In genomic region chr8:46801153-46801684, GRCm38 (mm10) we compare ENCODE assay signal across 23 mouse cellular contexts.
DNase-seq lines count a peak whose midpoint lies in the region; ATAC-seq and TF ChIP-seq lines count a peak whose summit lies in the region.
"Had no signal": no experiment of that assay in that cellular context is flagged by ENCODE, and none has a peak within 500 bp of the region (broad histone marks: within the 10 kb centered on the region; RNA-seq: fewer than 3 reads in every experiment).

No protein-coding gene starts in this region.

- H3K27ac ChIP-seq in layer of hippocampus, adult 2 months = 0 out of 2 replicates have a peak overlapping the region, but pooled peaks have one; percentile 0
- H3K27ac ChIP-seq in liver, embryonic 11.5 days (ENCODE audit: low read depth, low read length) = no peak overlapping the region
- peak overlapping the region; percentile 23; the same call in 1 of the 2 replicates for H3K27ac ChIP-seq in stomach, embryonic 15.5 days
- H3K27ac ChIP-seq: embryonic facial prominence, embryonic 12.5 days; forebrain, embryonic 15.5 days; heart, embryonic 15.5 days; hindbrain, postnatal 0 days; left cerebral cortex, adult 2 months; limb, embryonic 12.5 days; midbrain, embryonic 12.5 days; neural tube, embryonic 15.5 days had no signal

- H3K36me3 ChIP-seq in liver, embryonic 11.5 days (ENCODE audit: control insufficient read depth, insufficient read depth, low read length) = 0 out of 2 replicates have a peak, but pooled peaks cover 2% of the 10 kb centered on the region
- H3K36me3 ChIP-seq in stomach, embryonic 15.5 days = peaks cover 4% of the 10 kb centered on the region

- H3K4me2 ChIP-seq in liver, embryonic 11.5 days = no peak overlapping the region
- no peak overlapping the region for H3K4me2 ChIP-seq in stomach, embryonic 15.5 days
- H3K4me2 ChIP-seq: embryonic facial prominence, embryonic 12.5 days; forebrain, embryonic 15.5 days; heart, embryonic 15.5 days; limb, embryonic 12.5 days; midbrain, embryonic 12.5 days; neural tube, embryonic 15.5 days had no signal

- peaks cover 9% of the 10 kb centered on the region for H3K4me1 ChIP-seq in liver, embryonic 11.5 days (replicated peaks; ENCODE audit: control insufficient read depth, insufficient read depth, low read length)
- no peaks in the 10 kb centered on the region for H3K4me1 ChIP-seq in stomach, embryonic 15.5 days
- H3K4me1 ChIP-seq: embryonic facial prominence, embryonic 12.5 days; forebrain, embryonic 15.5 days; limb, embryonic 12.5 days; midbrain, embryonic 12.5 days; neural tube, embryonic 15.5 days had no signal

- H3K9me3 ChIP-seq in liver, embryonic 11.5 days (ENCODE audit: control insufficient read depth, low read length) = no peaks in the 10 kb centered on the region
- H3K9me3 ChIP-seq in stomach, embryonic 15.5 days = no peaks in the 10 kb centered on the region
- H3K9me3 ChIP-seq: embryonic facial prominence, embryonic 12.5 days; forebrain, embryonic 15.5 days; heart, embryonic 15.5 days; limb, embryonic 12.5 days; midbrain, embryonic 12.5 days had no signal

- TF ChIP-seq CTCF in layer of hippocampus, adult 2 months (conservative IDR thresholded peaks at IDR 0.05) = no peak

- 10% methylated on average over 1 of the region's 1 CpGs for WGBS in liver, embryonic 11.5 days
- 33% methylated on average over 1 of the region's 1 CpGs for WGBS in stomach, embryonic 15.5 days

- H3K27me3 ChIP-seq in liver, embryonic 11.5 days (replicated peaks; ENCODE audit: control insufficient read depth, insufficient read depth, low read length) = no peaks in the 10 kb centered on the region
- H3K27me3 ChIP-seq in stomach, embryonic 15.5 days (replicated peaks) = no peaks in the 10 kb centered on the region
- H3K27me3 ChIP-seq: embryonic facial prominence, embryonic 12.5 days; forebrain, embryonic 15.5 days; heart, embryonic 15.5 days; limb, embryonic 12.5 days; midbrain, embryonic 12.5 days; neural tube, embryonic 15.5 days had no signal

- no peak overlapping the region for H3K4me3 ChIP-seq in layer of hippocampus, adult 2 months
- H3K4me3 ChIP-seq in liver, embryonic 11.5 days (ENCODE audit: low read depth, low read length) = no peak overlapping the region
- H3K4me3 ChIP-seq in stomach, embryonic 15.5 days (replicated peaks) = no peak overlapping the region
- H3K4me3 ChIP-seq: embryonic facial prominence, embryonic 12.5 days; forebrain, embryonic 15.5 days; heart, embryonic 15.5 days; left cerebral cortex, adult 2 months; limb, embryonic 12.5 days; midbrain, embryonic 12.5 days; myocyte; neural tube, embryonic 15.5 days had no signal

- DNase-seq in layer of hippocampus, adult 2 months (ENCODE audit: low spot score in 2 of 2) = no peak
- DNase-seq in layer of hippocampus, postnatal 10 days (ENCODE audit: low spot score in 2 of 2) = no peak
- peak; percentile 8 for DNase-seq in adipocyte (ENCODE audit: low spot score)
- DNase-seq in liver, embryonic 11.5 days (ENCODE audit: low spot score) = no peak
- no peak for DNase-seq in frontal cortex, adult 2 months (ENCODE audit: extremely low spot score in 1 of 2, low spot score in 1 of 2)
- DNase-seq in layer of hippocampus, adult 11-12 months (ENCODE audit: low spot score) = no peak
- DNase-seq: adrenal gland, postnatal 25 days; B cell, adult 2 months; cerebellum, adult 2 months; lung, postnatal 10 days; right cerebral cortex, adult 18-20 months; spleen, adult 18-20 months; thymus, postnatal 4 days had no signal

- no peak overlapping the region for H3K9ac ChIP-seq in liver, embryonic 11.5 days (ENCODE audit: low read depth, low read length)
- H3K9ac ChIP-seq in stomach, embryonic 15.5 days = no peak overlapping the region
- H3K9ac ChIP-seq: embryonic facial prominence, embryonic 12.5 days; forebrain, embryonic 15.5 days; heart, embryonic 15.5 days; limb, embryonic 12.5 days; midbrain, embryonic 12.5 days; neural tube, embryonic 15.5 days had no signal

- peak; percentile 53; the same call in 1 of the 2 replicates for ATAC-seq in liver, embryonic 11.5 days (replicated peaks; ENCODE audit: low FRiP score)
- no peak for ATAC-seq in stomach, embryonic 15.5 days (ENCODE audit: insufficient read depth, low FRiP score, low read depth)
- ATAC-seq: forebrain, embryonic 15.5 days; hindbrain, postnatal 0 days had no signal
